In genomic region chr11:118981012-118981776, GRCm38 (mm10) we compare ENCODE assay signal across 16 mouse cellular contexts. TPM values are rescaled to one million over a fixed set of nuclear protein-coding genes. Genes with fewer than 3 reads are reported as not detected.
DNase-seq lines count a peak whose midpoint lies in the region; ATAC-seq and TF ChIP-seq lines count a peak whose summit lies in the region.
"Had no signal": no experiment of that assay in that cellular context is flagged by ENCODE, and none has a peak within 500 bp of the region (broad histone marks: within the 10 kb centered on the region; RNA-seq: fewer than 3 reads in every experiment).

No protein-coding gene starts in this region.

- 0 out of 2 replicates have a peak, but pooled peaks have one; percentile 2 for TF ChIP-seq CTCF in heart, adult 2 months (IDR thresholded peaks at IDR 0.05)
- peak; percentile 32 for TF ChIP-seq CTCF in lung, postnatal 0 days (IDR thresholded peaks at IDR 0.05)
- TF ChIP-seq CTCF in gastrocnemius, adult 2 months (IDR thresholded peaks at IDR 0.05), result no peak

- no peak overlapping the region; the same call in 1 of the 2 replicates for H3K4me2 ChIP-seq in lung, postnatal 0 days (replicated peaks; ENCODE audit: low read depth, low read length)
- no peak overlapping the region for H3K4me2 ChIP-seq in forebrain, embryonic 14.5 days (ENCODE audit: low read length)
- H3K4me2 ChIP-seq: heart, embryonic 15.5 days; hindbrain, embryonic 15.5 days; liver, embryonic 15.5 days had no signal

- H3K27ac ChIP-seq in heart, adult 2 months, result no peak overlapping the region
- no peak overlapping the region for H3K27ac ChIP-seq in lung, postnatal 0 days (ENCODE audit: low read length)
- no peak overlapping the region for H3K27ac ChIP-seq in gastrocnemius, adult 2 months
- no peak overlapping the region for H3K27ac ChIP-seq in forebrain, embryonic 14.5 days (ENCODE audit: low read depth, low read length)
- H3K27ac ChIP-seq: heart, embryonic 15.5 days; hindbrain, embryonic 15.5 days; liver, embryonic 15.5 days had no signal

- H3K9ac ChIP-seq in heart, adult 2 months (ENCODE audit: low read depth, low read length), result no peak overlapping the region
- no peak overlapping the region for H3K9ac ChIP-seq in lung, postnatal 0 days (replicated peaks; ENCODE audit: low read depth)
- H3K9ac ChIP-seq in forebrain, embryonic 14.5 days (ENCODE audit: low read length), result no peak overlapping the region
- H3K9ac ChIP-seq: heart, embryonic 15.5 days; hindbrain, embryonic 15.5 days; liver, embryonic 15.5 days had no signal

- no peaks in the 10 kb centered on the region for H3K9me3 ChIP-seq in lung, postnatal 0 days (ENCODE audit: low read length)
- H3K9me3 ChIP-seq in forebrain, embryonic 14.5 days (replicated peaks; ENCODE audit: control insufficient read depth, low read length), result no peaks in the 10 kb centered on the region
- H3K9me3 ChIP-seq: heart, embryonic 15.5 days; hindbrain, embryonic 15.5 days; liver, embryonic 15.5 days had no signal

- no peak for TF ChIP-seq POLR2A in heart, adult 2 months (IDR thresholded peaks at IDR 0.05; ENCODE audit: insufficient read depth, low read depth, low read length)

- ATAC-seq in lung, postnatal 0 days, result no peak
- peak; percentile 82 for ATAC-seq in megakaryocyte, adult 5-6 weeks (ENCODE audit: poor library complexity, severe bottlenecking)
- ATAC-seq in forebrain, embryonic 14.5 days, result no peak
- ATAC-seq: midbrain, embryonic 16.5 days had no signal

- DNase-seq in heart, adult 2 months, result peak in 1 of 2 experiments; percentile 15
- DNase-seq in heart, postnatal 25 days (ENCODE audit: low spot score), result no peak
- peak; percentile 36 for DNase-seq in lung, postnatal 0 days (ENCODE audit: low spot score)
- no peak for DNase-seq in lung, postnatal 10 days
- DNase-seq in spleen, postnatal 36 days (ENCODE audit: low spot score in 2 of 2), result peak; percentile 70 to 73
- DNase-seq in gastrocnemius, adult 2 months, result no peak
- DNase-seq in forebrain, embryonic 14.5 days (ENCODE audit: low spot score), result no peak
- DNase-seq: adrenal gland, adult 8-10 months; kidney, postnatal 4 days had no signal

- no peaks in the 10 kb centered on the region for H3K79me2 ChIP-seq in heart, adult 2 months (replicated peaks; ENCODE audit: control insufficient read depth, insufficient read depth, low read length)

- H3K27me3 ChIP-seq in heart, adult 2 months (ENCODE audit: control insufficient read depth, insufficient read depth, low read length), result peaks cover 4% of the 10 kb centered on the region
- no peaks in the 10 kb centered on the region for H3K27me3 ChIP-seq in lung, postnatal 0 days (replicated peaks; ENCODE audit: insufficient read depth, low read length)
- no peaks in the 10 kb centered on the region for H3K27me3 ChIP-seq in forebrain, embryonic 14.5 days (replicated peaks; ENCODE audit: control insufficient read depth, insufficient read depth, low read length)
- H3K27me3 ChIP-seq: hindbrain, embryonic 15.5 days had no signal

- H3K36me3 ChIP-seq in heart, adult 2 months (ENCODE audit: control insufficient read depth, insufficient read depth, low read length), result no peaks in the 10 kb centered on the region
- no peaks in the 10 kb centered on the region for H3K36me3 ChIP-seq in lung, postnatal 0 days (ENCODE audit: insufficient read depth, low read length)
- H3K36me3 ChIP-seq in forebrain, embryonic 14.5 days (ENCODE audit: control insufficient read depth, insufficient read depth, low read length), result no peaks in the 10 kb centered on the region
- H3K36me3 ChIP-seq: heart, embryonic 15.5 days; hindbrain, embryonic 15.5 days; liver, embryonic 15.5 days had no signal

- H3K4me1 ChIP-seq in heart, adult 2 months (ENCODE audit: control insufficient read depth, insufficient read depth, low read length), result no peaks in the 10 kb centered on the region
- H3K4me1 ChIP-seq in lung, postnatal 0 days (ENCODE audit: insufficient read depth, low read depth, low read length), result no peaks in the 10 kb centered on the region
- H3K4me1 ChIP-seq in forebrain, embryonic 14.5 days (ENCODE audit: control insufficient read depth, insufficient read depth, low read length), result no peaks in the 10 kb centered on the region
- H3K4me1 ChIP-seq: heart, embryonic 15.5 days; liver, embryonic 15.5 days had no signal

- TF ChIP-seq EP300 in heart, adult 2 months (IDR thresholded peaks at IDR 0.05; ENCODE audit: insufficient read depth, low read depth, low read length), result no peak
- no peak for TF ChIP-seq EP300 in lung, postnatal 0 days (IDR thresholded peaks at IDR 0.05)

- no peak overlapping the region for H3K4me3 ChIP-seq in heart, adult 2 months
- no peak overlapping the region for H3K4me3 ChIP-seq in lung, postnatal 0 days (ENCODE audit: low read depth, low read length)
- no peak overlapping the region for H3K4me3 ChIP-seq in gastrocnemius, adult 2 months
- H3K4me3 ChIP-seq in forebrain, embryonic 14.5 days (ENCODE audit: low read depth, low read length), result no peak overlapping the region
- H3K4me3 ChIP-seq: heart, embryonic 15.5 days; hindbrain, embryonic 15.5 days; liver, embryonic 15.5 days had no signal

- 67% methylated on average over 18 of the region's 18 CpGs for WGBS in heart, adult 2 months
- 53% methylated on average over 18 of the region's 18 CpGs for WGBS in lung, postnatal 0 days
- WGBS in forebrain, embryonic 14.5 days, result 63% methylated on average over 18 of the region's 18 CpGs

- intact Hi-C loops in heart, adult 2 months (cut with DNase I), result no loop called here
- intact Hi-C loops in heart, postnatal 25 days (cut with DNase I), result no loop called here
- intact Hi-C loops in gastrocnemius, adult 2 months (cut with DNase I), result no loop called here

RNA-seq across cellular contexts. Expression of gene Enpp7, which starts 6.8 kb away (rescaled TPM):
- total RNA-seq in heart, adult 2 months (2021), result not detected
- not detected in 2 replicates for polyA plus RNA-seq in heart, adult 2 months (2012; rRNA removed)
- not detected for total RNA-seq in heart, postnatal 25 days (2021)
- not detected in 2 replicates for polyA plus RNA-seq in lung, postnatal 0 days (2015; fragmentation: Nextera tagmentation; extraction: Ambion mirVana)
- total RNA-seq in megakaryocyte, adult 5-6 weeks (2015), result not detected in 2 replicates
- total RNA-seq in megakaryocyte, adult 5-6 weeks (2017), result not detected in 2 replicates
- not detected for total RNA-seq in gastrocnemius, adult 2 months (2021)
- not detected in 2 replicates for polyA plus RNA-seq in forebrain, embryonic 14.5 days (2014; fragmentation: Nextera tagmentation; extraction: Ambion mirVana)
- total RNA-seq: adrenal gland, adult 8-10 months; left cerebral cortex, postnatal 25 days had no signal
- polyA plus RNA-seq: C2C12; heart, embryonic 15.5 days; hindbrain, embryonic 15.5 days; liver, embryonic 15.5 days; midbrain, embryonic 16.5 days had no signal

RNA-seq across cellular contexts. Expression of gene Cbx2, which starts 41.6 kb away (rescaled TPM):
- 1 to 10 TPM; 1.7 to 2.3 TPM for total RNA-seq in heart, adult 2 months (2021)
- 2.3 and 3.0 TPM in 2 replicates for polyA plus RNA-seq in heart, adult 2 months (2012; rRNA removed)
- total RNA-seq in heart, postnatal 25 days (2021), result 1 to 10 TPM; 3.8 to 3.9 TPM
- polyA plus RNA-seq in lung, postnatal 0 days (2015; fragmentation: Nextera tagmentation; extraction: Ambion mirVana), result 6.2 and 6.9 TPM in 2 replicates
- 1.5 and 1.6 TPM in 2 replicates for total RNA-seq in megakaryocyte, adult 5-6 weeks (2015)
- 2.8 TPM in 2 replicates for total RNA-seq in megakaryocyte, adult 5-6 weeks (2017)
- total RNA-seq in gastrocnemius, adult 2 months (2021), result under 1 TPM; 0.69 to 0.95 TPM
- polyA plus RNA-seq in forebrain, embryonic 14.5 days (2014; fragmentation: Nextera tagmentation; extraction: Ambion mirVana), result 19.2 and 22.1 TPM in 2 replicates

RNA-seq across cellular contexts. Expression of gene Cbx8, which starts 59.6 kb away (rescaled TPM):
- total RNA-seq in heart, adult 2 months (2021), result 1 to 10 TPM; 4.0 to 5.3 TPM
- polyA plus RNA-seq in heart, adult 2 months (2012; rRNA removed), result 2.0 and 2.7 TPM in 2 replicates
- total RNA-seq in heart, postnatal 25 days (2021), result 1 to 10 TPM; 4.4 to 7.6 TPM
- 9.4 and 9.8 TPM in 2 replicates for polyA plus RNA-seq in lung, postnatal 0 days (2015; fragmentation: Nextera tagmentation; extraction: Ambion mirVana)
- total RNA-seq in megakaryocyte, adult 5-6 weeks (2015), result 3.2 and 5.6 TPM in 2 replicates
- 3.0 and 3.6 TPM in 2 replicates for total RNA-seq in megakaryocyte, adult 5-6 weeks (2017)
- total RNA-seq in gastrocnemius, adult 2 months (2021), result 1 to 10 TPM; 1.5 to 1.6 TPM
- polyA plus RNA-seq in forebrain, embryonic 14.5 days (2014; fragmentation: Nextera tagmentation; extraction: Ambion mirVana), result 12.8 and 15.0 TPM in 2 replicates

Comparison
In these comparisons a context has a peak if more than half of its experiments do, and no peak if none do; other contexts are left out.
1. DNase-seq: peak in lung, postnatal 0 days (single experiment) and spleen, postnatal 36 days (2 of 2); none in heart, postnatal 25 days (single experiment), lung, postnatal 10 days (single experiment), gastrocnemius, adult 2 months (single experiment) and forebrain, embryonic 14.5 days (single experiment).